Mouse (Mus musculus): ENCODE measurements around the gene Neu1. TPM values are rescaled to one million over a fixed set of nuclear protein-coding genes. Genes with fewer than 3 reads are reported as not detected.
"Not testable (repeated sequence)": the region's sequence is repeated elsewhere in the genome, so short reads cannot be mapped to it uniquely, and the experiment has no call there.

Neu1 gene
- polyA plus RNA-seq, 1 experiment from 2014 or later = 16.1 TPM

DNA sequence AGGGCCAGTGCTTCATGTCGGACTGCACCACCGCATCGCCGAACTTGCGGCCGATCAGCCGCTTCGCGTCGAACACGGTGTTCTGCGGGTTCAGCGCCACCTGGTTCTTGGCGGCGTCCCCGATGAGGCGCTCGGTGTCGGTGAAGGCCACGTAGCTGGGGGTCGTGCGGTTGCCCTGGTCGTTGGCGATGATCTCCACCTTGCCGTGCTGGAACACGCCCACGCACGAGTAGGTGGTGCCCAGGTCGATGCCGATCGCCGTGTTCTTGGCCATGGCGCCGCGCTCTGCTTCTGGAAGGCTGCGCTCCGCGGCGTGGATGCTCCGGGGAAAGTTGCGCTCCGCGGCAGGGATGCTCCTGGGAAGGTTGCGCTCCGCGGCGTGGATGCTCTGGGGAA is 27.7 kb downstream of the Neu1 start:
- H3K36me3 ChIP-seq; H3K27me3 ChIP-seq; H3K9me3 ChIP-seq (replicated peaks); H3K4me1 ChIP-seq (replicated peaks); H3K27ac ChIP-seq; H3K9ac ChIP-seq: not testable (repeated sequence)
- peak overlapping the region; percentile 79 for H3K4me2 ChIP-seq
- peak overlapping the region; percentile 67 for H3K4me3 ChIP-seq
- ATAC-seq (replicated peaks; ENCODE audit: insufficient number of reproducible peaks, insufficient read depth, low FRiP score, low read depth) = peak; percentile 7; the same call in 1 of the 2 replicates
- WGBS = under 1% methylated on average over 15 of the region's 47 CpGs

GRCm38 (mm10) chr17:34959130-34959778 is 28.2 kb downstream of the Neu1 start, which contains the start of gene Hspa1b:
Hspa1b (minus strand) TSS chr17:34959238.
- Histone ChIP-seq H3K27ac (peak within 1 kb of the TSS; percentile 98), H3K9ac (peak within 1 kb of the TSS; percentile 76), H3K4me2 (peak within 1 kb of the TSS; percentile 79), H3K4me3 (peak within 1 kb of the TSS; percentile 67)
- H3K27me3 ChIP-seq; H3K4me1 ChIP-seq (replicated peaks); H3K9me3 ChIP-seq (replicated peaks); H3K36me3 ChIP-seq: not testable (repeated sequence)
- ATAC-seq (replicated peaks; ENCODE audit: insufficient number of reproducible peaks, insufficient read depth, low FRiP score, low read depth) = peak; percentile 90
- WGBS = under 1% methylated on average over 30 of the region's 32 CpGs

GRCm38 (mm10) chr17:34959881-34960515 is 28.9 kb downstream of the Neu1 start:
- Histone ChIP-seq H3K4me1 (replicated peaks) (0 out of 2 replicates have a peak, but pooled peaks cover 7% of the 10 kb centered on the region), H3K27ac (peak overlapping the region; percentile 98), H3K36me3 (no peaks in the 10 kb centered on the region), H3K4me3 (peak overlapping the region; percentile 67), H3K27me3 (peaks cover 5% of the 10 kb centered on the region), H3K9ac (peak overlapping the region; percentile 76), H3K9me3 (replicated peaks) (no peaks in the 10 kb centered on the region), H3K4me2 (peak overlapping the region; percentile 79)
- 9% methylated on average over 12 of the region's 12 CpGs for WGBS
- ATAC-seq (replicated peaks; ENCODE audit: insufficient number of reproducible peaks, insufficient read depth, low FRiP score, low read depth) = no peak

DNA sequence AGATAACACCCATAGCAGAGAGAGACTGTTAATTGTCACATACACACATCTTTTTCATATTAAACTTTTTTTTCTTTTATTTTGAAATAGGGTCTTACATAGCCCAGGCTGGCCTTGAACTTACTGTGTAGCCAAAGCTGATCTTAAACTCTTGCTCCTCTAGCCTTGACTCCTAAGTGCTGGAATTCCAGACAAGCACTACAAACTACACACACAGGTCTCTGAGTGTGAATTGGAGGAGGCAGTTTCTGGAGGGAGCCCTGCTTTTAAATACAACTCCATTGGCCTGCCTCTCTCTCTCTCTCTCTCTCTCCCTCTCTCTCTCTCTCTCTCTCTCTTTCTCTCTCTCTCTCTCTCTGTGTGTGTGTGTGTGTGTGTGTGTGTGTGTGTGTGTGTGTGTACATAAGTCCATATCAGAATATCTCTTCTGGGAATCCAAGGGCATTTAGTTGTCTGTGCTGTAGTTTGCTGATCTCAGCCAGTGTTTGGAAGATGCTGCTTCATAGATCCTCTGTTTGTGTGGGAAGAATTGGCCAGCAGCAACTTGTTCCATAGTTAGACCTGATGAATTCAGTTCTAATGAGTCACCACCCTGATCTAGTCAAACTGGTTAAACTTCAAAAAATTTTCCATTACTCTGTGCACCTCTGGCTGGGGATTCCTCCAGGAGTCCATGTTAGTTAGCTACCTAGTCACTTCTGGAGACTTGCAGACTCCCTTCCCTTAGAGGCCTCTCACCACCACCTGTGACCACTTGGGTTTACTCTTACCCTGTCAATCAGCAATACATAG is 29.8 kb downstream of the Neu1 start:
- no peak overlapping the region for H3K4me2 ChIP-seq
- 0 out of 2 replicates have a peak, but pooled peaks cover 7% of the 10 kb centered on the region for H3K4me1 ChIP-seq (replicated peaks)
- H3K36me3 ChIP-seq = no peaks in the 10 kb centered on the region
- H3K4me3 ChIP-seq = no peak overlapping the region
- ATAC-seq (replicated peaks; ENCODE audit: insufficient number of reproducible peaks, insufficient read depth, low FRiP score, low read depth) = no peak
- no peak overlapping the region for H3K9ac ChIP-seq
- 0 out of 2 replicates have a peak overlapping the region, but pooled peaks have one; percentile 30 for H3K27ac ChIP-seq
- peaks cover 5% of the 10 kb centered on the region for H3K27me3 ChIP-seq
- no peaks in the 10 kb centered on the region for H3K9me3 ChIP-seq (replicated peaks)

DNA sequence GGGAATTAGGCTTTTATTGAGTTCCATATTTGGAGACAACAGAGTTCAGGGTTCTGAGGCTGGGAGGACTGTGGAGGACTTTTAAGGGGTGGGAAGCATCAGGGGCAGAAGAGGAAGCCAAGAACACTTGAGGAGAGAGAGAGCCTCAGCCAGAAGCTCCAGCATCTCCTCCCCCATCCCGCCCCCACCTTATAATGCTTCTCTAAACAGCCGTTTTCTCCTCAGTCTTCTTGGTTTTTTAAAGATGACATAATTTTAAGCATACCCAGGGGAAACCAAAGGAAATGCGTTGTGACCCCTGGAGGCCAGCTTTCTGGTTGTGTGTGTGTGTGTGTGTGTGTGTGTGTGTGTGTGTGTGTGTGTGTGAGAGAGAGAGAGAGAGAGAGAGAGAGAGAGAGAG is 31.1 kb downstream of the Neu1 start:
- 0 out of 2 replicates have a peak, but pooled peaks cover 7% of the 10 kb centered on the region for H3K4me1 ChIP-seq (replicated peaks)
- H3K9me3 ChIP-seq (replicated peaks) = no peaks in the 10 kb centered on the region
- no peak overlapping the region for H3K9ac ChIP-seq
- no peaks in the 10 kb centered on the region for H3K27me3 ChIP-seq
- no peak overlapping the region for H3K4me3 ChIP-seq
- H3K27ac ChIP-seq = no peak overlapping the region
- 39% methylated on average over 3 of the region's 3 CpGs for WGBS
- no peak for ATAC-seq (replicated peaks; ENCODE audit: insufficient number of reproducible peaks, insufficient read depth, low FRiP score, low read depth)
- no peak overlapping the region for H3K4me2 ChIP-seq
- no peaks in the 10 kb centered on the region for H3K36me3 ChIP-seq

DNA sequence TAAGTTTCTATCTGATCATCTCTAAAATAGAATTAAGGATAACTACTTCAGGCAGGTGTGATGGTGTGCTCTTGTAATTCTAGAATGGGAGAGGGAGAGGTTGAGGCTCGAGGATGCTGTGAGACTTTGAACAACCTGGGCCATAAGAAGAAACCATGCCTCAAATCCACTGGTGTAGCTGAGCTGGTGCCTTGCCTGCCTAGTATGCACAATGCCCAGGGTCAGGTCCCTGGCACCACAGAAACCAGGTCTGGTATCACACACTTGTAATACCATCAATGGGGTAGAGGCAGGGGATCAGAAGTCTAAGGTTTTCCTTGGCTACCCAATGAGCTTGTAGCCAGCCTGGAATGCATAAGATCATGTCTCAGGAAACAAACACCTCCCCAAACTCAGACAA is 31.8 kb downstream of the Neu1 start:
- ATAC-seq (replicated peaks; ENCODE audit: insufficient number of reproducible peaks, insufficient read depth, low FRiP score, low read depth) = no peak

DNA sequence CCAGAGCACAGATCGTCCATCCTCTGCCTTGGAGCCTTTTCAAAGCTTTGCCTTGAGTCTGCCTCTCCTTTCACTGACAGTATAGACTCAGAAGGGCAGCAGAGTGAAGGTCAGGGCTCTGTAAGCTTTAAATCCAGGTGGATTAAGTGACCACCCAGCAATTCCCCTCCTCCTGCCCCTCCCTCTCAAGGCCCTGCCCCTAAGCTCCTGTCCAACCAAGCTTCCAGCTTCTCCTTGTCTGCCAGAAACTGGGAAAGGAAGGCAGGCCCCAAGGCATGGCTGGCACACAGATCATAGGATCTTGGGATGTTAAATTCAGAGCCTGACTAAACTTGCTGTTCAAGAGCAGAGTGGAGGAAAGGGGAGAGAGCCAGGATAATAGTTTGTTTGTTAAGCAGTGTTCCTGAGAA is 33.6 kb downstream of the Neu1 start:
- no peaks in the 10 kb centered on the region for H3K36me3 ChIP-seq
- 21% methylated on average over 1 of the region's 1 CpGs for WGBS
- H3K27ac ChIP-seq = no peak overlapping the region
- no peak overlapping the region for H3K4me3 ChIP-seq
- 0 out of 2 replicates have a peak, but pooled peaks cover 7% of the 10 kb centered on the region for H3K4me1 ChIP-seq (replicated peaks)
- H3K9ac ChIP-seq = no peak overlapping the region
- peaks cover 20% of the 10 kb centered on the region for H3K27me3 ChIP-seq
- no peak overlapping the region for H3K4me2 ChIP-seq
- ATAC-seq (replicated peaks; ENCODE audit: insufficient number of reproducible peaks, insufficient read depth, low FRiP score, low read depth) = no peak
- no peaks in the 10 kb centered on the region for H3K9me3 ChIP-seq (replicated peaks)

More for the DNA sequence above, 31.8 kb downstream of the Neu1 start:
- Histone ChIP-seq H3K9ac (no peak overlapping the region), H3K27ac (no peak overlapping the region), H3K4me3 (no peak overlapping the region), H3K36me3 (no peaks in the 10 kb centered on the region), H3K27me3 (peaks cover 2% of the 10 kb centered on the region), H3K9me3 (replicated peaks) (no peaks in the 10 kb centered on the region), H3K4me1 (replicated peaks) (0 out of 2 replicates have a peak, but pooled peaks cover 7% of the 10 kb centered on the region), H3K4me2 (no peak overlapping the region)
- 63% methylated on average over 1 of the region's 1 CpGs for WGBS

GRCm38 (mm10) chr17:34965627-34966026 is 34.6 kb downstream of the Neu1 start:
- Histone ChIP-seq H3K27ac (no peak overlapping the region), H3K9me3 (replicated peaks) (no peaks in the 10 kb centered on the region), H3K4me3 (no peak overlapping the region), H3K9ac (no peak overlapping the region), H3K4me1 (replicated peaks) (no peaks in the 10 kb centered on the region), H3K36me3 (no peaks in the 10 kb centered on the region), H3K4me2 (no peak overlapping the region), H3K27me3 (peaks cover 23% of the 10 kb centered on the region)
- no peak for ATAC-seq (replicated peaks; ENCODE audit: insufficient number of reproducible peaks, insufficient read depth, low FRiP score, low read depth)
- 50% methylated on average over 5 of the region's 5 CpGs for WGBS

DNA sequence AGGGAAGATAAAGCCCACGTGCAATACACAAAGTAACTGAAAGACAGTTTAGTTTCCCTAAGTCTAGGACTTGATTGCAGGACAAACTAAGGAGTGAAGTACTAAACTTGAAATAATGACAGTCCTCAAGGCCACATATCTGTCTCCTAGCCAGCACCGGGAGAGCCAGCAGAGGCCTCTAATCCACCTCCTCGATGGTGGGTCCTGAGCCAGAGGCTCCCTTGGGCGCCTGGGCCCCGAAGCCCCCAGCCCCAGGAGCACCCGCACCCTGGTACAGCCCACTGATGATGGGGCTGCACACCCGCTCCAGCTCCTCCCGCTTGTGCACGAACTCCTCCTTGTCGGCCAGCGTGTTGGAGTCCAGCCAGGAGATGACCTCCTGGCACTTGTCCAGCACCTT is 38.8 kb downstream of the Neu1 start, which contains the start of gene Gm20481:
Gene Gm20481 (plus strand): TSS at position 91 of the 400 bp plus-strand sequence.
- H3K9ac ChIP-seq; H3K36me3 ChIP-seq; ATAC-seq (replicated peaks; ENCODE audit: insufficient number of reproducible peaks, insufficient read depth, low FRiP score, low read depth); H3K9me3 ChIP-seq (replicated peaks); H3K4me2 ChIP-seq; H3K27ac ChIP-seq; H3K4me3 ChIP-seq; H3K4me1 ChIP-seq (replicated peaks): not testable (repeated sequence)
- H3K27me3 ChIP-seq = peaks cover 23% of the 10 kb centered on the region
- 52% methylated on average over 7 of the region's 11 CpGs for WGBS

- H3K4me2 ChIP-seq; H3K9ac ChIP-seq; ATAC-seq (replicated peaks; ENCODE audit: insufficient number of reproducible peaks, insufficient read depth, low FRiP score, low read depth); H3K27ac ChIP-seq; H3K4me3 ChIP-seq; H3K9me3 ChIP-seq (replicated peaks); H3K4me1 ChIP-seq (replicated peaks); H3K36me3 ChIP-seq: not testable (repeated sequence)
- H3K27me3 ChIP-seq = peaks cover 23% of the 10 kb centered on the region
- 34% methylated on average over 26 of the region's 37 CpGs for WGBS
Observed at GRCm38 (mm10) chr17:34970850-34971249, 39.8 kb downstream of the Neu1 start.

GRCm38 (mm10) chr17:34971694-34972068 is 40.6 kb downstream of the Neu1 start:
- not testable (repeated sequence) for H3K27ac ChIP-seq; H3K9me3 ChIP-seq (replicated peaks); H3K4me1 ChIP-seq (replicated peaks); H3K9ac ChIP-seq; H3K36me3 ChIP-seq; ATAC-seq (replicated peaks; ENCODE audit: insufficient number of reproducible peaks, insufficient read depth, low FRiP score, low read depth)
- Histone ChIP-seq H3K27me3 (peaks cover 23% of the 10 kb centered on the region), H3K4me3 (peak overlapping the region; percentile 54), H3K4me2 (peak overlapping the region; percentile 80)
- under 1% methylated on average over 18 of the region's 43 CpGs for WGBS
